Mouse (Mus musculus) myocyte (in vitro differentiated cells): ENCODE measurements around the gene Ttc17.

ENCODE experiments used
- E2F4 ChIP-seq: IDR thresholded peaks from one replicate; pipeline ENCODE4 v1.6.1; 2011; ENCODE audit warnings: mild to moderate bottlenecking, control low read depth, moderate library complexity; ENCODE audit not compliant: insufficient read depth
- MYOG ChIP-seq, 3 experiments: IDR thresholded peaks; one replicate each; pipeline ENCODE4 v1.6.1; 2011; ENCODE audit warnings: control low read depth in 2 of 3, low read depth in 2 of 3, mild to moderate bottlenecking in 2 of 3; ENCODE audit not compliant: insufficient read length in 2 of 3, control insufficient read depth in 1 of 3, insufficient read depth in 1 of 3
- POLR2A ChIP-seq: IDR thresholded peaks from one replicate; pipeline ENCODE4 v1.6.1; 2011; ENCODE audit warnings: low read depth, mild to moderate bottlenecking, control low read depth, moderate library complexity; ENCODE audit not compliant: insufficient read length
- SRF ChIP-seq: IDR thresholded peaks from one replicate; pipeline ENCODE4 v1.6.1; 2011; ENCODE audit warnings: low read depth; ENCODE audit not compliant: control insufficient read depth, insufficient read length
- TCF3 ChIP-seq: IDR thresholded peaks from one replicate; pipeline ENCODE4 v1.6.1; 2011; ENCODE audit warnings: low read depth, control low read depth; ENCODE audit not compliant: insufficient read length

GRCm38 (mm10) chr2:94289169-94289568 is 117.3 kb downstream of the Ttc17 start:
- TF ChIP-seq MYOG (IDR thresholded peaks at IDR 0.05; ENCODE audit: control insufficient read depth in 1 of 3, insufficient read depth in 1 of 3, insufficient read length in 2 of 3, low read depth in 2 of 3) (no peak), POLR2A (no peak), TCF3 (no peak), SRF (no peak), E2F4 (no peak)
